Mouse (Mus musculus) kidney, adult 2 months (tissue): ENCODE results near the gene Rtp4. TPM values are rescaled to one million over a fixed set of nuclear protein-coding genes. Genes with fewer than 3 reads are reported as not detected.
A peak's percentile ranks its signal among the peaks of the same experiment; 100 is the strongest.

Source experiments
- DNase-seq: peaks from one replicate; pipeline ENCODE4 v3.0.0; 2021
- H3K27ac ChIP-seq: fragments of 200-500 bp; 2 replicates; pipeline ENCODE4 v1.5.1; 2012; ENCODE audit warnings: low read depth, low read length, control low read depth, inconsistent platforms; ENCODE audit not compliant: insufficient read depth
- H3K27me3 ChIP-seq: fragments of 200-500 bp; replicated peaks from 2 replicates; pipeline ENCODE4 v1.6.1; 2012; ENCODE audit warnings: mild to moderate bottlenecking, moderate library complexity, low read length, inconsistent platforms; ENCODE audit not compliant: control insufficient read depth, insufficient read depth
- H3K36me3 ChIP-seq: fragments of 200-500 bp; 2 replicates; pipeline ENCODE4 v1.6.1; 2012; ENCODE audit warnings: mild to moderate bottlenecking, moderate library complexity, low read length, inconsistent platforms; ENCODE audit not compliant: control insufficient read depth, insufficient read depth
- H3K4me1 ChIP-seq: fragments of 200-500 bp; 2 replicates; pipeline ENCODE4 v1.6.1; 2011; ENCODE audit warnings: low read length; ENCODE audit not compliant: control insufficient read depth, insufficient read depth
- H3K4me3 ChIP-seq: fragments of 200-500 bp; 2 replicates; pipeline ENCODE4 v1.5.1; 2011; ENCODE audit warnings: mild to moderate bottlenecking, low read depth, low read length, control low read depth; ENCODE audit not compliant: insufficient read depth
- CTCF ChIP-seq: fragments of 200-500 bp; conservative IDR thresholded peaks from 2 replicates; pipeline ENCODE4 v1.5.1; 2011; ENCODE audit warnings: low read depth, mild to moderate bottlenecking, control low read depth, low read length, moderate library complexity, mixed read lengths; ENCODE audit not compliant: insufficient read depth, insufficient read length
- POLR2A ChIP-seq: fragments of 200-500 bp; IDR thresholded peaks from one replicate; pipeline ENCODE4 v1.6.1; 2011; ENCODE audit warnings: low read depth, low read length, control low read depth
- WGBS: fragments of 180-500 bp; shearing (Covaris S2); methylation state at CpG from one replicate; pipeline ENCODE4 v1.1.7; 2018; 5-methylcytosine and 5-hydroxymethylcytosine counted together
- polyA plus RNA-seq: library from polyadenylated mRNA; depleted of rRNA; stranded (reverse); fragments of >200 nt; gene quantifications from 2 replicates; pipeline ENCODE4 v1.2.3, GENCODE M21; 2012

Rtp4 gene
- polyA plus RNA-seq, 1 experiment: 21.6 TPM

GRCm38 (mm10) chr16:23550346-23550980 lies 30.4 kb downstream of the Rtp4 start:
- Histone ChIP-seq H3K27ac (no peak overlapping the region), H3K36me3 (no peaks in the 10 kb centered on the region), H3K27me3 (no peaks in the 10 kb centered on the region), H3K4me3 (no peak overlapping the region), H3K4me1 (no peaks in the 10 kb centered on the region)
- DNase-seq: peak; percentile 71
- TF ChIP-seq POLR2A (no peak), CTCF (peak; percentile 91)
- 46% methylated on average over 8 of the region's 8 CpGs for WGBS

DNA sequence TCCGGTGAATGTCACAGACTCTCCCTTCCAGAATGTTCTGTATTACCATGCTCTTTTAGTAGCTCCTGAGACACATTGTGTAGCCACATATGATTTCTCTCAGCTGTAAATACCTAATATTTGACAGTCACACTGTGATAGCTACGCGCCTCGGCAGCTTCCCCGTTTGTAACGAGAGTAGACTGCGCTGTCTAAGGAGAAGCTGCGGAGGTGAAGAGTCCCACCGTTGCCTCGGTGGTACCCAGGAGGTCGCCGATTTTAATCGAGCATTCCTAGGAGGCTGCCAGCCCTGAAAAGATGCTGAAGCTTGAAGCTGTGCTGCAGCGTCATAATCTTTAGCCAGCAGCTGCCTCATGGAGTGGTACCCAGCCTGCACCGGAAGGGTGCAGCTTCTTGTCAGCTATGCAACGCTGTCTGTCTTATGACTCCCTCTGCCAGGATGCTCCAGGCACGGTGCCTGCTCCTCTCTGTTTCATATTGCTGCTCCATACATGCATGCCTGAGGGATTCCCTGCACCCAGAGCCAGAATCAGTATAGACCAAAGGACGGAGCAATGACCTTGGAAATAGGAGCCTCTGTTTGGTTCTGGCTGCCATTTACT lies 31.0 kb downstream of the Rtp4 start:
- Histone ChIP-seq H3K4me3 (no peak overlapping the region), H3K27me3 (no peaks in the 10 kb centered on the region), H3K4me1 (no peaks in the 10 kb centered on the region), H3K36me3 (no peaks in the 10 kb centered on the region), H3K27ac (no peak overlapping the region)
- WGBS: 81% methylated on average over 18 of the region's 18 CpGs
- DNase-seq: no peak
- TF ChIP-seq CTCF: no peak
- TF ChIP-seq POLR2A: no peak

- Histone ChIP-seq H3K27ac (no peak overlapping the region), H3K36me3 (no peaks in the 10 kb centered on the region), H3K4me1 (no peaks in the 10 kb centered on the region), H3K4me3 (no peak overlapping the region), H3K27me3 (no peaks in the 10 kb centered on the region)
- peak; percentile 4 for DNase-seq
- WGBS: 30% methylated on average over 5 of the region's 5 CpGs
- TF ChIP-seq CTCF (no peak), POLR2A (no peak)
These were observed 34.6 kb downstream of the Rtp4 start for GRCm38 (mm10) chr16:23554673-23555072.

GRCm38 (mm10) chr16:23557195-23557594 lies 37.1 kb downstream of the Rtp4 start:
- H3K4me3 ChIP-seq: no peak overlapping the region
- H3K27me3 ChIP-seq: no peaks in the 10 kb centered on the region
- H3K27ac ChIP-seq: no peak overlapping the region
- no peak for TF ChIP-seq POLR2A
- no peak for TF ChIP-seq CTCF
- DNase-seq: no peak
- no peaks in the 10 kb centered on the region for H3K4me1 ChIP-seq
- WGBS: 86% methylated on average over 5 of the region's 5 CpGs
- H3K36me3 ChIP-seq: no peaks in the 10 kb centered on the region

DNA sequence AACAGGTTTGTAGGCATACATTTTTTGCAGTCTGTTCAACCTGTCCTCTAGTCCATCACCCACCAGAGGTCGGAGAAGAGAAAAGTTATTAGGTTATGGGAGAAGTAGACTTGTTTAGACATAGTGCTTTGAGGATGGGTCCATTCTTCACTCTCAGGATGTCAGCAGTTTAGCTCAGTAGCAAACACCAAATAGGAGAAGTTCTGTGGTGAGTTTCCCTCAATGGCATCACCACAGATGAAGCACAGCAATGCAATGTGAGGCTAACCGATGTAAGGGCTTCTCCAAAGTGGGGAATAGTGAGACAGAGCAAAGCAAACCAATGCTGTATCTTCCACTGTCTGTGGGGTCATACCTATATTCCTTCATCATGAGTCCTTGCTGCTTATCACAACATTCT lies 37.6 kb downstream of the Rtp4 start:
- H3K27ac ChIP-seq: no peak overlapping the region
- WGBS: 79% methylated on average over 2 of the region's 2 CpGs

GRCm38 (mm10) chr16:23568369-23568958 lies 48.4 kb downstream of the Rtp4 start:
- 37% methylated on average over 4 of the region's 4 CpGs for WGBS
- Histone ChIP-seq H3K4me1 (no peaks in the 10 kb centered on the region), H3K4me3 (no peak overlapping the region), H3K27me3 (no peaks in the 10 kb centered on the region; the same call in 1 of the 2 replicates), H3K36me3 (no peaks in the 10 kb centered on the region), H3K27ac (no peak overlapping the region)
- peak; percentile 3 for DNase-seq
- TF ChIP-seq CTCF: no peak
- no peak for TF ChIP-seq POLR2A

More for the DNA sequence above, 37.6 kb downstream of the Rtp4 start:
- no peaks in the 10 kb centered on the region for H3K36me3 ChIP-seq
- no peaks in the 10 kb centered on the region for H3K27me3 ChIP-seq
- DNase-seq: no peak
- H3K4me1 ChIP-seq: no peaks in the 10 kb centered on the region
- no peak overlapping the region for H3K4me3 ChIP-seq
- no peak for TF ChIP-seq CTCF
- TF ChIP-seq POLR2A: no peak

DNA sequence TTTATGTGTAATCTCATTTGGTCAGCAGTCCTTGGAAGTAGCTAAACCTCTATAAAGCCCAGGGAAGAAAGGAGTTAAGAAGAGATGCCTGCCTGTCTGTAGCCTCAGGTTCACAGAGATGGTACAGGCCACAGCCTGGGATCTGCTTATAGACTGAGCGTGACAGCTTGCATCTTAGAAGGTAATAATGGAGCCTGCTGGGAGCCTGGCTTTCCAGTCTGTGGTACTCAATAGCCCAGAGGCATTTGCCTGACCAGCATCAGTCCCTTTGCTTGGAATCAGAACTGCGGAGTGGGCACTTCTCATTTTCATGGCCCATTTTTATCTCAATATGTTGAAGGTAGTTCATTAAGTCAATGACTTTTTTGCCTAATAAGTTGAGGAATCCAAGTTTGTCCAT lies 54.5 kb downstream of the Rtp4 start:
- H3K27me3 ChIP-seq: no peaks in the 10 kb centered on the region

More for the DNA sequence above, 54.5 kb downstream of the Rtp4 start:
- Histone ChIP-seq H3K27ac (no peak overlapping the region), H3K4me1 (no peaks in the 10 kb centered on the region), H3K36me3 (no peaks in the 10 kb centered on the region), H3K4me3 (no peak overlapping the region)
- DNase-seq: no peak
- TF ChIP-seq CTCF: no peak
- no peak for TF ChIP-seq POLR2A
- WGBS: 96% methylated on average over 2 of the region's 2 CpGs
